Mouse (Mus musculus) 3134 (cell line): ENCODE measurements around the gene Prr12.
A peak's percentile ranks its signal among the peaks of the same experiment; 100 is the strongest.

ENCODE experiments used
- DNase-seq: peaks from one replicate; pipeline ENCODE4 v3.0.0-alpha.2; 2011; ENCODE audit warnings: low spot score; ENCODE audit not compliant: insufficient read length; ENCODE audit errors: extremely low read depth

The Prr12 gene

DNA sequence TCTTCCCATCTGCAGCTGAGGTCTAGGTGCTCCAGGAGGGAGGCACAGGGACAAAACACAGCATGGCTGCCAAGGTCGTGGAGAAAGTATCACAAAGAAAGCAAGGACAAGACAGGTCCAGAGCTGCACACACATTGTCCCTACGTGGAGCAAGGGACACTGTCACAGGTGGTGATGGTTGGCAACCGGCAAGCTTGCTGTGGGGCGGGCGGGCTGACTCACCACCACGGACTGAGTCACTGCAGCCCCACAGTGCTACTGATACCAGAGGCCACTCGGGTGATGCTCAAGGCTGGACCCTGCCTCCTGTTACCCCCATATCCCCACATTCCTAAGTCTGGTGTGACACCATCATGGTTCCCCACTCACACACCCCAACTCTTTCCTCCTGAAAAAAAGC, 50.2 kb downstream of the Prr12 start:
- peak; percentile 56 for DNase-seq

DNA sequence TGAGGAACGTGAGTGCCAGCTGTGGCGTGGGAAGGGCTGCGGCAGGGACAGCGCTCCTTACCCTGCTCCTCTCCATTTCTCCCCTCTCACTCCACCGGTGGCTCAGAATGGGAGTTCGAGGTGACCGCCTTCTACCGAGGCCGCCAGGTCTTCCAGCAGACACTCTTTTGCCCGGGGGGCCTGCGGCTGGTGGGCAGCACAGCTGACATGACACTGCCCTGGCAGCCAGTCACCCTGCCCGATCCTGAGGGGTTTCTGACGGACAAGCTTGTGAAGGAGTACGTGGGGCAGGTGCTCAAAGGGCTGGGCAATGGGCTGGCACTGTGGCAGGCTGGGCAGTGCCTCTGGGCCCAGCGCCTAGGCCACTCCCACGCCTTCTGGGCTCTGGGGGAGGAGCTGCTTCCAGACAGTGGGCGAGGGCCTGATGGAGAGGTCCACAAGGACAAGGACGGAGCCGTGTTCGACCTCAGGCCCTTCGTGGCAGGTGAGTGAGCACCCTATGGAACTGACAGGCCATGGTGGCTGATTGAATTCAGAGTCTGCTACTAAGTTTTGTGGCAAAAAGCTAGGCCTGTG, 52.1 kb downstream of the Prr12 start:
- DNase-seq, result no peak

DNA sequence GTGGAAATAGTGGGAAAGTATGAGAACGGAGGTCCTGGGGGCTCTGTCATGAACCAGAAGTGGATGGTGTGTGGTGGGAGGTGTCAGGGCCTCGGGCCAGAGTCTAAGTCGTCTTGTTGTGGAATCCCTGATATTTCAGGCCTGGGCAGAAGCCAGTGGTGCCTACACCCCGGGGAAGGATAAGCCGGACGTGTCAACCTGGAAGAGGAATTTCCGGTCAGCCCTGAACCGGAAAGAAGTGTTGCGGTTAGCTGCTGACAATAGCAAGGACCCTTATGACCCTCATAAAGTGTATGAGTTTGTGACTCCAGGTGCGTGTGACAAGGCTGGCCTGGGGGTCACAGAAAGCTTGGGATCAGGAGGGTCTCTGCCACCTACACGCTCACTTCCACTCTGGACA, 52.9 kb downstream of the Prr12 start:
- no peak for DNase-seq

DNA sequence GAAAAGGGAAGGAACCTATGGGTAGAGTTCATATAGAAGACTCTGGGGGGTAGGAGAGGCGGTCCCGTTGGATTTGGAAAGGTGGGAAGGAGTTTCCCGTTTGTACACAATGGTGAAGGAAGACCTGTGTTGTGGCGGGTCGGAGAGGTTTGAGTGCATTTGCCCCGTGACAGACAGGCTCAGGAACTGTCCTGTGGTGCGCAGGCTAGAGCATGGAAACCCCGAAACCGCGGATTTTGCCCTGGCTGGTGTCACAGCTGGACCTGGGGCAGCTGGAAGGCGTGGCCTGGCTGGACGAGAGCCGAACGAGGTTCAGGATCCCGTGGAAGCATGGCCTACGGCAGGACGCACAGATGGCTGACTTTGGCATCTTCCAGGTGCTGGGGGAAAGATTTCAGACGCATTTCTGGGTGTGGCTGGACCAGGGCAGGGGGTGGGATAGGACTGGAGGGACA, 54.2 kb downstream of the Prr12 start, which contains the start of gene Bcl2l12:
Bcl2l12 (minus strand) TSS at position 212 of the 455 bp plus-strand sequence.
- DNase-seq, result peak; percentile 88

DNA sequence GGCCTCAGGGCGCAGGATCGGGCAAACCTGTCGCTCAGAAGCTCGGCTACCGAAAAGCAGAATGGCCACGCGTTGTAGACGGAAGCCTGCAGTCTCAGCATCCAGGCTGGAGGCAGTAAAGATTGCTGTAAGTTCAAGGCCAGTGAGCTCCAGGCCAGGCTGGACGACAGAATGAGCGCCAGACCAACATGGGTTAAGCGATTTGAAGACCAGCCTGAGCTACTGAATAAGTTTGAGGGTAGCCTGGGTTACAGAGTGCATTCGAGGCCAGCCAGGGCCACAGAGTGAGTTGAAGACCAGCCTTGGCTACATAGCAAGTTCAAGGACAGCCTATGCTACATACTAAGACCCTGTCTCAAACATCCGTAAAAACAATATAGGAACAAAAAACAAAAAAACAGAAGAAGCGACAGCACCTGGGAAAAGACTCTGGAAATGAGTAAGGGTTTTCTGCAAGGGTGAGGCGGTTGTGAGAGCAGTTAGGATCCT, 54.7 kb downstream of the Prr12 start:
- no peak for DNase-seq

DNA sequence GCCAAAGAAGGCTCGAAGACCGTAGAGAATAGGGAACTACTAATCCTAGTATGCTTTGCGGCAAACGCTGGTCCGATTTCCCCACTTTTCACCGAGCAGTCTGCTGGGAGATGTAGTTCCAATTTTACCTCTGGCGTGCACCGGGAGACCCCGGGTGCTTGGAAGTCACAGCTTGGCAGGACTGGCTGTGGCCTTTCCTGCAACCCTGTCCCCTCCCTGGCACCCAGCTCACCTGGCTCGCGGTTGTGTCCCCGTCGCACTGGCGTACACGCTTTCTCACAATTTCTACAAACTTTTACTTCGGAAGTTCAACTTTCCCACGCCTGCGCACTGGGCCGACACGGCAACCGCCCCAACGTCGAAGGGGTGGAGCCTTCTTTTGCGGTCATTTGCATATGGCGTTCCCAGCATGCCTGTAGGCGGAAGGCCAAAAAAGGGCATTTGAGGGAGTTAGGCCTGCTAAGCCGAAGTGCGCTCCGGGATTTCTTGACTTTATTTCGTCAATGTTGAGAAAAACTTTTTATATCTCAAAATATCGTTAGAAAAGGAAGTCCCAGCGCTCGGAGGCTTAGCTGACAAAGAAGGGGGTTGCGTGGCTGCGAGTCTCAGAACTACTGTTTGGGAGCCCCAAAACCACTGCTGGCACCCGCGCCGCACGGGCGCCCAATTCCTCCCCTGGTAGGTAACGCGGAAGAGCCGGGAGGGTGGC, 55.3 kb downstream of the Prr12 start, which contains the start of gene Irf3:
Irf3 (plus strand) TSS at position 418 of the 709 bp plus-strand sequence.
- DNase-seq, result peak; percentile 96

DNA sequence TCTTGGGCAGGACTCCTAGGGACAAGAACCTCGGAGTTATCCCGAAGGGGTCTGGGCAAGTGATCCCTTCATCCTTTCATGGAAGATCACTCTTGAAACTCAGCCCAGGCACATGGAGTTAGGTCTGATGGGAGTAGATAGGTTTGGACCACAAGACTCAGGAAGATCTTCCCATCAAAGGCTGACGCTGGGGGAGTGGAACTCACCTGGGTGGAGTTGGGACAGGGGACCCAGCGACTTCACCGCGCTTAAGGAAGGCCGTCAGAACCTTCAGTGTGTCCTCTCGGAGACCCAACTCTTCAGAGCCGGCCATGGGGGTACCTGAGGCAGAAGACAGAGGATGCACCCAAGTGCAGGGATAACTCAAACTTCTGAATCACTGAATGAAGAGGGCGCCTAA, 56.0 kb downstream of the Prr12 start:
- DNase-seq, result no peak

DNA sequence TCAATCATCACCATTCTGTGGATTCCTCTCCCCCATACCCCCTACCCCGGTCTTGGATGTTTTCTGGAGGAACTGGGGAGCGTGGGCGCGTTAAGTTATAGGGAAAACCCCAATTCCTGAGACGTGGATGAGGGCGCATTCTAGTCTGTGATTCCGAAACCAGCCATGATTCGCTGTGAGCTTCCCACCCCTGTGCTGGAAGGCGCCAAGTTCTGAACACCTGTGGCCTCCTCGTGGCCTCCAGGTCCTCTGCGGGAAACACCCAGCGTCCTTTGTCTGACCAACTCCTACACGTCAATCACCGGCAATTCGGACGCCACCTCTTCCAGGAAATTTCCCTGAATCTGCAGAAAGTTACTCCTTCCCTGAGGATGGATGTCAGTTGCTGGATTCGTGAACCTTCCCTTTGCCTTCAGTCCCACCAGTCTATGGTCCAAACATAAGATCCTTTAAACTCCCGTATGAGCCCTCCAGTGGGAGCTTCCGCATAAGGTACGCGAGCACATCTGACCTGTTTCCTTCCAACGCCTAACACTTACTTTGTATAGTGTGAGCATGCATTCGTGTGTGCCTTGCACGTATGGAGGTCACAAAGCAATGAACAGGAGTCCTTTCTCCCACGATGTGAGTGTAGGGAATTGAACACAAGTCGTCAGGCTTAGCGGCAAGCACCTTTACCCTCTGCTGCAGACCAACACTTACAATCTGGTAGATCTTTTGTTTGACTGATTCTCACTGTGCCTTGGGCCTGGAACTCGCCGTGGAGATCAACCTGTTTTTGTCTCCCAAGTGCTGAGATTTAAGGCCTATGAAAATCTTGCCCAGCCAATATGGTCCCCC, 65.6 kb downstream of the Prr12 start:
- DNase-seq, result no peak

DNA sequence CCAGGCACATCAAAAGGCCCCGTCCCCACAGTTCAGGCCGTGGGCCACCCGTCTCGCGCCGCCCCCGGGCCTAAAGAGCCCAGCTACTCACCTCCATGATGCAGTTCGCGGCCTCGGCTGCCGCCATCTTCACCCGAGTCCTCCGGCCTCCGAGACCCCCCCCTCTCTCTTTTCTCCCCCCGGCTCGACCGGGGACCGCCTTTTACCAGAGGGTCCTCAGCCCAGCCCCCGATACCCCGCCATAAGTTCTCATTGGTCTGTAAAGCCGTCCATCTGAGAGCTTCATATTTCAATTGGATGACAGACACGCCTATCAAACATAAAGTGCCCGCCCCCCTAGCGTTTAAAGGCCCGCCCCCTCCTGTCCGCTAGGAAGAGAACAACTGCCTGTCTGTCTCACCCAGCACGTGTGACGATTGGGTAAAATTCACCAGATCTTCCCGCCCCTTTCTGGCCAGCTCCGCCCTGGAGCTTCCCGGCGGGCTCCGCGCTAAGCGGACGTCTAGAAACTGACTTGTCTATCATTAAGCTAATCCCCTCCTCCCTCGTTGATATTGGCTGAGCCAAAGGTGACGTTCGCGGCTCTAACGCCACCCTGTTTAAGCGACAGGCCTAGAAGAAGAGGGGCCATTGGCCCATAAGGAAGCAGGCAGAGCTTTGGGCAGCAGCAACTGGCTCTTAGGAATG, 66.3 kb downstream of the Prr12 start, which contains the start of gene Prmt1:
Prmt1 (minus strand) TSS at position 377 of the 687 bp plus-strand sequence.
- DNase-seq, result peak; percentile 100

DNA sequence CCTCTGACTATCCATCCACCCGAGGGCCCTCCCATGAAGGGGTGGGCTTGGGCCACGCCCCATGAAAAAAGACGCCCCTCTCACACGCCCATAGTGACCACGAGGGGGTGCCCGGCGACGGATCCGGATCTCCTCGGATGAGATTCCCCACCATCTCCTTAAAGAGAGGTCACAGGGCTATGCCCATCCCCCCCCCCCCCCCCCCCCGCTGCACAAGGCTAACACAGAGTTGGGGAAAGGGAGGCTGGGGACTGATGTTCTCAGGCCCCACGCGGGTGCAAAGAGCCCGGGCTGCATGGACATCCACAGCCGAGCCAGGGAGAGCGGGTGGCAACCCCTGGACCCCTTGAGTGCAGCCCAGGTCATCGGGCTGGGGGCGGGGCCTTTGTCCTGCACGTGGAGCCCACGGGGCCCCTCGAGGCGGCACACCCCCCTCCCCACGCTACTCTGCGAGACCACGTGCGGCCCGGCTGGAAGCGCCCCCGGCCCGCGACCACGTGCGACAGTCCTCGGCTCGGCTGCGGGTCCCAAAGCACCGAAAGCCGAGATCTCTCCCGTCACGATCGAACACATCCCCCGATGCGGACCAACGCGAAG, 67.0 kb downstream of the Prr12 start:
- peak; percentile 68 for DNase-seq

DNA sequence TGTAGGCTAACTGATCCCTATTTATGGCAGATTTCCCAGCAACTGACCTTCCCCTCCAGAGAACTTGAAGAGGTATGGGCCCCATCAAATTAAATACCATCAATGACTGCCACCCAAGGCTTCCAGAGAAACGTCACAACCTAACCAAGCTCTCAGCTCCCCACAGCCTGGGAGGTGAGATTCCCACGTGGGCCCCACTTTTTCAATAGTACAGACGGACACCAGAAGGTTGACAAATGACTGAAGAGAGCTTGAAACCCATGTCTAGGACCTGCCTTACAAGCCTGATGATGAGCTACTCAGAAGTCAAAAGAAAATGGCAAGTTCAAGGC, 67.9 kb downstream of the Prr12 start:
- DNase-seq, result no peak

DNA sequence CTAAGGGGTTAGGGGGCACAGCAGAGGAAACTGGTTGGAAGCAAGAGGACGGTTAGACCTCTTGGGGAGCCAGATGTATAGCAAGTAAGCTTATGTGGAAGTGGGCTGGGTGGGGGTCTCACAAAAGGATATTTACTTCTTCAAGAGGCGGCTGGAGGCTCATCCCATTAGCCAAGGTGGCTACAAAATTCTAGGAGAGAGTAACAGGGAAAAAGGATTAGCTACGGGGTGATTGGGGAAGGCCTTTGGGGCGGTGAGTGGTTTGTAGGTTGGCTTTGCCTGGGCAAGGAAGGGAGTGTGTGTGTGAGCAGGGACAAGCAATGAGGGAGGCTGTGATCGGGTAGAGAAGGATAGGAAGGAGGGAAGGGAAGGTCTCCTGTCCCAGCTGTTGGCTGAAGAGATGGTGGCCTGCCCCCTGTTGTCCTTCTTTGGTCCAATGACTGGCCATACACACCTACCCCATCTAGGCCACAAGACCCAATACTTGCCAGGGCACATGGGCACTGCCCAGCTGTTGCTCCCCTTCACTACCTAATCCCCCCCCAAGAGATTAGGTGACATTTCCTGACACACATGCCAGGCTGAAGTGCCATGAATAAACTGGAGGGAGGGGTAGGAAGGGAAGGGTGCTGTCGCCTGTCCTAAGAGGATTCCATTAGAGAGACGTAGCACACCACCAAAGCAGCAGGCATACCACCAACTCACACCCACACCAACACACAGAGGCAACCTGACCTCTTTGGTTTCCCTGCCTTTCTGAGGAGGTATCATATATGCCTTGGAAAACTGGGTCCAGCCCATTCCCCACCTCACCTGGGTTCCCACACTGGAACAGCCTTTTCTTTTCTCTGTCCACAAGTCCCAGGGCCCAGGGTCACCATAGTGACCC, 68.5 kb downstream of the Prr12 start:
- no peak for DNase-seq

DNA sequence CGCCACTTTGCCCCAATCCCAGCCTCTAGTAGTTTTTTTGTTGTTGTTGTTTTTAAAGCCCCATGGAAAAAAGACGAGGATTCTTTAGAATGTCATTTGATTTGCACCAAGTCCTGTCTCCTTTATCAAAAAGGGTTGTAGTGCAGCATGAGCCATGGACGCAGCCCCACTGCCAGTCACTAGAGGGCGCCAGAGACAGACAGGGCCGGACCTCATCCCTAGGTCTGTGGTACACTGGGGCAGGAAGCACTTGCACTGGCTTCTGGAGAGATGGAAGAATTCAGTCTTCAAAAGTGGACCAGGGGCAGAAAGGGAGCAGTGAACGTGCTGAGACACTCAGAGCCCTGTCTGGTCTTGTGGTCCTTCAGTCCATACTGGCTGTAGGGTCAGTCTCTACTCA, 69.6 kb downstream of the Prr12 start:
- DNase-seq, result peak; percentile 70

DNA sequence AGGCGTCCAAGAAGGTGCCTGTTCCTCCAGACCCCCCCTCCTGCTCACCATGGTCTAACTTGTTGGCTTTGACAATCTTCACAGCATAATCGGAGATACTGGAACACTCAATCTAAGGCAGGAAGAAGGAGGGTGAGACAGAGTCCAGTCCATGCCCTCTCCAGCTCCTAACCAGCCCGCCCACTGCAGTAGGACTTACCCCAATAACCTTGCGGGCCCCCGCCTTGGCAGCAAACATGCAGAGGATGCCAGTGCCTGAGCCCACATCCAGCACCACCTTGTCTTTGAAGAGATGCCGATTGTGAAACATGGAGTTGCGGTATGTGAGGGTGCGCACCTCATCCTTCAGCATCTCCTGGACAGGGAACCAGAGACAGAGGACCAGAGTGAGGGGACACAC, 71.1 kb downstream of the Prr12 start:
- no peak for DNase-seq

DNA sequence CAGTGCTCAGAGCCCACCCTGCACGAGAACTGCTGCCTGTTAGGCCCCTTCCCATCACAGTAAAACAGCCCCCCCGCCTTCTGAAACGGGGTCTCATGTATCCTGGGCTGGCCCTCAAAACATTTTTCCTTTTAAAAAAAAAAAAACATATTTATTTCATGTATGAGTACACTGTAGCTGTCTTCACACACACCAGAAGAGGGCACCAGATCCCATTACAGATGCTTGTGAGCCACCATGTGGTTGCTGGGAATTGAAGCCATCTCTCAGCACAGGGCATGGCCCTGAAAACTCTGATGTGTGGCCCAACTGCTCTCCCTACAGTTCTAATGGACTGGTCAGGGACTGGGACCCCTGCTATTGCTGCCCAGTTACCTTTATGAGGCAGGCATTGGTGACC, 74.4 kb downstream of the Prr12 start:
- DNase-seq, result no peak
